ENCODE assay signal across 10 mouse cellular contexts in genomic region chr10:83996489-83996888, GRCm38 (mm10).
A peak's percentile ranks its signal among the peaks of the same experiment; 100 is the strongest.
DNase-seq lines count a peak whose midpoint lies in the region; ATAC-seq and TF ChIP-seq lines count a peak whose summit lies in the region.
"Had no signal": no experiment of that assay in that cellular context is flagged by ENCODE, and none has a peak within 500 bp of the region (broad histone marks: within the 10 kb centered on the region; RNA-seq: fewer than 3 reads in every experiment).

No protein-coding gene starts in this region.

- no peak overlapping the region for H3K4me3 ChIP-seq in heart, adult 2 months
- H3K4me3 ChIP-seq in lung, embryonic 14.5 days (ENCODE audit: low read depth, low read length), result no peak overlapping the region
- H3K4me3 ChIP-seq in lung, adult 2 months (replicated peaks; ENCODE audit: extremely low read depth, low read depth, low read length), result no peak overlapping the region
- H3K4me3 ChIP-seq in embryonic facial prominence, embryonic 15.5 days (replicated peaks), result no peak overlapping the region
- H3K4me3 ChIP-seq in stomach, embryonic 14.5 days (ENCODE audit: low read depth, low read length), result no peak overlapping the region
- no peak overlapping the region for H3K4me3 ChIP-seq in midbrain, embryonic 14.5 days (replicated peaks; ENCODE audit: low read depth, low read length)
- H3K4me3 ChIP-seq: hindbrain, embryonic 15.5 days had no signal

- no peak for DNase-seq in heart, adult 2 months
- no peak for DNase-seq in heart, postnatal 36 days
- peak; percentile 19 for DNase-seq in lung, embryonic 14.5 days
- DNase-seq in lung, adult 2 months, result no peak
- no peak for DNase-seq in ovary, postnatal 14 days (ENCODE audit: low spot score)
- no peak for DNase-seq in midbrain, embryonic 14.5 days
- DNase-seq: right cerebral cortex, adult 18-20 months had no signal

- peak overlapping the region; percentile 51 for H3K27ac ChIP-seq in heart, adult 2 months
- H3K27ac ChIP-seq in lung, embryonic 14.5 days (ENCODE audit: low read depth), result no peak overlapping the region
- H3K27ac ChIP-seq in embryonic facial prominence, embryonic 15.5 days (replicated peaks), result peak overlapping the region; percentile 88; the same call in 1 of the 2 replicates
- H3K27ac ChIP-seq in stomach, embryonic 14.5 days (ENCODE audit: low read length), result peak overlapping the region; percentile 55; the same call in 1 of the 2 replicates
- H3K27ac ChIP-seq in midbrain, embryonic 14.5 days (replicated peaks; ENCODE audit: low read depth, low read length), result no peak overlapping the region
- H3K27ac ChIP-seq: hindbrain, embryonic 15.5 days had no signal

- H3K9me3 ChIP-seq in lung, embryonic 14.5 days (ENCODE audit: low read depth, low read length), result no peaks in the 10 kb centered on the region
- H3K9me3 ChIP-seq in embryonic facial prominence, embryonic 15.5 days (replicated peaks), result no peaks in the 10 kb centered on the region
- no peaks in the 10 kb centered on the region for H3K9me3 ChIP-seq in stomach, embryonic 14.5 days (ENCODE audit: control insufficient read depth, low read depth, low read length)
- H3K9me3 ChIP-seq in midbrain, embryonic 14.5 days (ENCODE audit: control insufficient read depth, low read length), result no peaks in the 10 kb centered on the region
- H3K9me3 ChIP-seq: hindbrain, embryonic 15.5 days had no signal

- no peak overlapping the region for H3K4me2 ChIP-seq in lung, embryonic 14.5 days
- H3K4me2 ChIP-seq in embryonic facial prominence, embryonic 15.5 days (replicated peaks), result no peak overlapping the region
- H3K4me2 ChIP-seq in stomach, embryonic 14.5 days (replicated peaks; ENCODE audit: low read depth, low read length), result no peak overlapping the region
- no peak overlapping the region for H3K4me2 ChIP-seq in midbrain, embryonic 14.5 days (ENCODE audit: low read length)
- H3K4me2 ChIP-seq: hindbrain, embryonic 15.5 days had no signal

- TF ChIP-seq CTCF in heart, adult 2 months (IDR thresholded peaks at IDR 0.05), result peak; percentile 48
- TF ChIP-seq CTCF in lung, embryonic 14.5 days (IDR thresholded peaks at IDR 0.05; ENCODE audit: low read depth), result peak; percentile 52
- TF ChIP-seq CTCF in lung, adult 2 months (IDR thresholded peaks at IDR 0.05; ENCODE audit: insufficient read depth, low read length), result no peak

- H3K79me2 ChIP-seq in heart, adult 2 months (replicated peaks; ENCODE audit: control insufficient read depth, insufficient read depth, low read length), result no peaks in the 10 kb centered on the region

- no peak for TF ChIP-seq POLR2A in heart, adult 2 months (IDR thresholded peaks at IDR 0.05; ENCODE audit: insufficient read depth, low read depth, low read length)
- no peak for TF ChIP-seq POLR2A in lung, adult 2 months (IDR thresholded peaks at IDR 0.05; ENCODE audit: borderline replicate concordance, extremely low read depth, low read depth, low read length)

- H3K36me3 ChIP-seq in heart, adult 2 months (ENCODE audit: control insufficient read depth, insufficient read depth, low read length), result no peaks in the 10 kb centered on the region; the same call in 1 of the 2 replicates
- no peaks in the 10 kb centered on the region for H3K36me3 ChIP-seq in lung, embryonic 14.5 days (ENCODE audit: insufficient read depth)
- H3K36me3 ChIP-seq in embryonic facial prominence, embryonic 15.5 days, result no peaks in the 10 kb centered on the region
- no peaks in the 10 kb centered on the region for H3K36me3 ChIP-seq in stomach, embryonic 14.5 days (ENCODE audit: control insufficient read depth, insufficient read depth, low read length)
- no peaks in the 10 kb centered on the region for H3K36me3 ChIP-seq in midbrain, embryonic 14.5 days (ENCODE audit: control insufficient read depth, insufficient read depth, low read length)
- H3K36me3 ChIP-seq: hindbrain, embryonic 15.5 days had no signal

- H3K9ac ChIP-seq in heart, adult 2 months (ENCODE audit: low read depth, low read length), result no peak overlapping the region
- H3K9ac ChIP-seq in lung, embryonic 14.5 days, result no peak overlapping the region
- no peak overlapping the region for H3K9ac ChIP-seq in embryonic facial prominence, embryonic 15.5 days
- no peak overlapping the region for H3K9ac ChIP-seq in stomach, embryonic 14.5 days (replicated peaks; ENCODE audit: low read depth, low read length)
- no peak overlapping the region for H3K9ac ChIP-seq in midbrain, embryonic 14.5 days (replicated peaks; ENCODE audit: low read length)
- H3K9ac ChIP-seq: hindbrain, embryonic 15.5 days had no signal

- intact Hi-C loops in heart, adult 2 months (cut with DNase I), result loop anchor here (1.0 kb wide), 1 partner anchor 59 kb away; no protein-coding TSS in a partner anchor
- intact Hi-C loops in heart, postnatal 36 days (cut with DNase I), result loop anchor here (2.0 kb wide), 2 partner anchors 60 to 126 kb away; no protein-coding TSS in a partner anchor

- 87% methylated on average over 2 of the region's 2 CpGs for WGBS in heart, adult 2 months
- 73% methylated on average over 2 of the region's 2 CpGs for WGBS in lung, embryonic 14.5 days
- WGBS in lung, adult 2 months, result 65% methylated on average over 2 of the region's 2 CpGs
- WGBS in embryonic facial prominence, embryonic 15.5 days, result 86% methylated on average over 2 of the region's 2 CpGs
- WGBS in stomach, embryonic 14.5 days, result 86% methylated on average over 2 of the region's 2 CpGs
- 97% methylated on average over 2 of the region's 2 CpGs for WGBS in midbrain, embryonic 14.5 days

- ATAC-seq in lung, embryonic 14.5 days (ENCODE audit: insufficient read depth), result no peak
- no peak for ATAC-seq in embryonic facial prominence, embryonic 15.5 days (ENCODE audit: insufficient number of reproducible peaks, low FRiP score, low TSS enrichment, low read depth)
- ATAC-seq in stomach, embryonic 14.5 days (ENCODE audit: insufficient number of reproducible peaks, insufficient read depth, low FRiP score, low read depth), result no peak
- no peak for ATAC-seq in midbrain, embryonic 14.5 days (ENCODE audit: low FRiP score, low TSS enrichment)

- H3K27me3 ChIP-seq in heart, adult 2 months (ENCODE audit: control insufficient read depth, insufficient read depth, low read length), result no peaks in the 10 kb centered on the region
- no peaks in the 10 kb centered on the region for H3K27me3 ChIP-seq in lung, embryonic 14.5 days (ENCODE audit: insufficient read depth, low read length)
- H3K27me3 ChIP-seq in embryonic facial prominence, embryonic 15.5 days, result no peaks in the 10 kb centered on the region
- H3K27me3 ChIP-seq in stomach, embryonic 14.5 days (ENCODE audit: control insufficient read depth, insufficient read depth, low read length), result no peaks in the 10 kb centered on the region
- no peaks in the 10 kb centered on the region for H3K27me3 ChIP-seq in midbrain, embryonic 14.5 days (ENCODE audit: control insufficient read depth, insufficient read depth, low read length)
- H3K27me3 ChIP-seq: hindbrain, embryonic 15.5 days had no signal

- H3K4me1 ChIP-seq in heart, adult 2 months (ENCODE audit: control insufficient read depth, insufficient read depth, low read length), result peaks cover 9% of the 10 kb centered on the region
- H3K4me1 ChIP-seq in lung, embryonic 14.5 days (ENCODE audit: insufficient read depth), result 0 out of 2 replicates have a peak, but pooled peaks cover 11% of the 10 kb centered on the region
- H3K4me1 ChIP-seq in lung, adult 2 months (ENCODE audit: control insufficient read depth, insufficient read depth, low read length), result peaks cover 9% of the 10 kb centered on the region
- peaks cover 37% of the 10 kb centered on the region for H3K4me1 ChIP-seq in embryonic facial prominence, embryonic 15.5 days
- peaks cover 7% of the 10 kb centered on the region for H3K4me1 ChIP-seq in stomach, embryonic 14.5 days (ENCODE audit: control insufficient read depth, insufficient read depth, low read length)
- no peaks in the 10 kb centered on the region for H3K4me1 ChIP-seq in midbrain, embryonic 14.5 days (ENCODE audit: control insufficient read depth, insufficient read depth, low read length)

- no peak for TF ChIP-seq EP300 in heart, adult 2 months (IDR thresholded peaks at IDR 0.05; ENCODE audit: insufficient read depth, low read depth, low read length)

Comparison
In these comparisons a context has a peak if more than half of its experiments do, and no peak if none do; other contexts are left out.
1. H3K27ac ChIP-seq: peak in heart, adult 2 months (single experiment), embryonic facial prominence, embryonic 15.5 days (single experiment) and stomach, embryonic 14.5 days (single experiment); none in lung, embryonic 14.5 days (single experiment) and midbrain, embryonic 14.5 days (single experiment).